Mouse (Mus musculus) gastrocnemius, postnatal 10 days (tissue): ENCODE measurements around the gene Rdh9. TPM values are rescaled to one million over a fixed set of nuclear protein-coding genes. Genes with fewer than 3 reads are reported as not detected.

ENCODE experiments used
- DNase-seq: peaks from one replicate; pipeline ENCODE4 v3.0.0; 2021; ENCODE audit warnings: mixed read lengths
- long read RNA-seq, 2 experiments: library from polyadenylated mRNA; stranded (forward); transcript quantifications; one replicate each; pipeline ENCODE4 v2.0.0; 2021
- total RNA-seq, 2 experiments: library from RNA; stranded (reverse); gene quantifications; 2 replicates each; pipeline ENCODE4 v1.2.3; 2021

The Rdh9 gene
- total RNA-seq, result under 1 TPM in 1 of 2 experiments, not detected in 1; 0.56 TPM
- long read RNA-seq, experiment 1, result 0 reads
- long read RNA-seq, experiment 2, result 0 reads

DNA sequence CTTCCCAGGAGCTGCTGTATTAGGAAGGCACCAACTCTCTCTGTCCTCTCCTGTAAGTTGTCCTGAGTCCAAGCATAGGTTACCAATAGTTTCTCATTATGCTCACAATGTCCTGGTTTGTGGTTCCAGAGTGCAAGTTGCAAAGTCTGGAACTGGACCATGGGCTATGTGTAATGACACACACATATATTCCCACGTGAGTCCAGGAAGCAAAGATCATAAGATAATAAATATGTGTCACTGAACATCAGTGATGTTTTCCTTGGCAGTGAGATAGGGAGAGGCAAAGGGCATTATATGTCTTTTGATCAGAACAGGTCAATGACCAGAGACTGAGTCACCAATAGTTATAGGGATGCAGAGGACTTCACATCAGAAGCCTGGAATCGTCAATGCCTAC, at the start of gene Rdh9:
Gene Rdh9, plus strand, starts transcription at position 376 of the 400 bp plus-strand sequence.
- no peak for DNase-seq

DNA sequence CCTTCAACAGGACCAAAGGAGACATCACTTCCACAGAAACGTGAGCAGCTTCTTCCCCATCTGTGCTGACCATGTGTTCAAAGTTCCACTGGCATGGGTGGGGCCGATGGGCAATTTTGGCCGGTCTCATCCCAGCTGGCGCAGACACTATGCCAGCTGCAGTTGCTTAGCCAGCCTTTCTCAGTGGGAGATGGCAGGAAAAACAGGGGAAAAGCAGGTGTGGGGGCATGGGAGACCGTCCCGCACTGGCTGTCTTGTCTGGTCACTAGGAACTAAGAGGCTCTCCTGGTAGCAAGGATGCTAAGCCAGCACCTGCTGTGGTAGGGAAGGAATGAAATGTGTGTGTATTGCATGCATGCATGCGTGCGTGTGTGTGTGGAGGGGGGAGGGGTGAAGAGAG, 47.7 kb upstream of the Rdh9 start:
- no peak for DNase-seq

DNA sequence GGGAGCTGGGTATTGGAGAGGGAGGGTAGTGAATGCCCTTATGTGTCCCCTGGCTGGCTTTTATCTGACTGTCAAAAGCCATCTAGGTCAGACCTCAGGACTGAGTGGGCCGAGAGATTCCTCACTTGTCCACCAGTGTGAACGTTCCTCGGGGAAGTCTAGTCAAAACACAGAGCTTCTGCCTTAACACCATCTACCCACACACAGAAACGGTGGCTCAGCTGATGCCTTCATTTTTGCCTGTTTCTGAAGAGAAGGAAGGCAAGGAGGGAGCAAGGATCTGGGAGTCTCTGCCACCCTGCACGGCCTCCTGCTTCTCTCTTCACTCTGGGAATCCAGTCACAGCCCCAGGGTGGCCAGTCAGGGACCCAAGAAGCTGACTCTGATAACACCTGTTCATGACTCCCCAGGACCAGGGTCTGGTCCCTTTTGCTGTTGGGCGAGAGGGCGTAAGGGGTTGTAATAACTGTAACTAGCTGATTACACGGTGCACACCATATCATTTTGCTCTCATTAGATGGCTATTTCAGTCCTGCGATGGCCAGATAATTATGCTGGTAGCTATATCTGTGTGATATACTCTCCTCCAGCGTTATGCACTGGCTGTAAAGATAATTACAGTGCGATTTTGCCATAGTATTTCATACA, 45.8 kb upstream of the Rdh9 start:
- DNase-seq, result no peak

DNA sequence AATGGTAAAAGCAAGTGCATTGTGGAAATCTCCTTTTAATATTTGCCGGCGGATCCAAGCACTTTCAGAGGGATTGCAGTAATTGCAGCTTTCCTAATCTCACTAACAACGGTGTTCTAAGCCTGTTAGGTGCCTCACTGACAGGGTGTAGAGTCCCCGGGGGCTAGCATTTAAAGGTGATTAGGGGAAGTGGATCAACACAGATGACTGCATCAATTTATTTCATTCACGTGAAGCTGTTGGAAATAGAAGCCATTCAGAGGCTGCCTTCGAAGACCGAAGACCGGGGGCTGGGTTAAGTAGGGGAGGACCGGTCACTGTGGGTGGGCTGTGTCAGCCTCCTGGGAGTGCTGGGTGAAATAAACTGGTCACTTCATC, 45.3 kb upstream of the Rdh9 start:
- no peak for DNase-seq

DNA sequence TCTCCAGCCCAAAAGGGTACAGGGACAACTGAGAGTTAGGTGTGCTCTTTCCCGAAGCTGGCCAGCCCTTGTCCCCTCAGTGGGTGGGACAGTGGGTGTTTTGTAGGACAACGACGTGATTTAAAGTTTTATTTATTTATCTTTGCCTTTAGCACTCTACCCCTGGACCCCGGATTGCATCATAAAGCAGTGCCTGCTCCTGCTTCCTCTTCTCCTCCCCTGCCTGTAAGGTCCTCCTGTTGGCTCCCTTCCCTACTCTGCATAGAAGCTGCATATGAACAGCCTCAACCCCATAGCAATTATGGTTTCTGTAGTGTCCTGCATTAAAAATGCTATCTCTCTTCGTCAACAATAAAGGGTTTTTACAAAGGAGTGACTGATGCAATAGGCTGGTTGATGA, 44.8 kb upstream of the Rdh9 start:
- no peak for DNase-seq

DNA sequence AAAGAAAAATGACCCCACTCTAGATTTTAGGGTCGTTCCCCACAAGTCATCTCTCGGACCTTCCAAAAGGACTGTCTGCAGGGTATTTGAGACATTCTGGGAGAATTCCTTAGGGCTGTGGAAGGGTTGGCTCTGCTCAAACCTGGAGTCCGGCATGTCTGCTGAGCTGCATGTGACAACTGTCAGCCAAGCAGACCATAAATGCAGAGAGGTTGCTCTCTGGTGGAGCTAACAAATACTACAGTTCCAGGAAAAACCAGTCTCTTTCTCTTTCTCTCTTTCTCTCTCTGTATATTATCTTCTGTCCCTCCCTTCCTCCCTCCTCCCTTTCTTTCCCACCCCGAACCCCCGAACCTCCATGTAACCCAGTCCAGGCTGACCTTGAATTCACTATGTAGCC, 41.8 kb upstream of the Rdh9 start:
- DNase-seq, result no peak

DNA sequence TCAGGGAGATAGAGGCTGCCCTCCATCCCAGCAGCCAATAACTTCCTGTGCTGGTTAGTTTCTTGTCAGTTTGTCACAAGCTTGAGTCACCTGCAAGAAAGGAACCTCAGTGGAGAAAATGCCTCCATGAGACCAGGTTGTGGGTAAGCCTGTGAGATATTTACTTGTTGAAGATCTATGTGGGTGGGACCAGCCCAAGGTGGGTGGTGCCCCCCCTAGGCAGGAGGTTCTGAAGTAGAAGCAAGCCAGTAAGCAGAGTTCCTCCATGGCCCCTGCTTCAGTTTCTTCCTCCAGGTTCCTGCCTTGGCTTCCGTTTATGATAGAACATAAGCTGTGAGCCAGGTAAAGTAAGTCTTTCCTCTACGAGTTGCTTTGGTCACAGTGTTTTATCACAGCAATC, 39.9 kb upstream of the Rdh9 start:
- DNase-seq, result no peak

DNA sequence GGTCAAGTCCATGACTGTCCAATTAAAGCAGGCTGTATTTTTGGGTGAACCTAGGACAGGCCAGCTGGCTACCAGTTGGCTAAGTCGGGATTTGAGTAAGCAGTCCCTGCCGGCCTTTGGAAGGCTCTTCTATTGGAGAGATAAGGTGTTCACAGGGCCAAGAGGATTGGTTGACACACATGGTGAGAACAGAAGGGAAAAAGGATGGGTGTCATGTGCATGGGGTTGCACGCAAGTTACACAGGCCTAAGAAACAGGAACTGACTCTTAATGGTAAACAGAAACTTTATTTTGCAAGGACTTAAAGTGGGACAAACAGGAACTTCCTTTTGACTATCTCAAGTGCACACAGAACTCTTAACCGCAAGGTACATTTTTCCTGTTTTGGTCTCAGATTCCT, 39.3 kb upstream of the Rdh9 start:
- DNase-seq, result no peak

DNA sequence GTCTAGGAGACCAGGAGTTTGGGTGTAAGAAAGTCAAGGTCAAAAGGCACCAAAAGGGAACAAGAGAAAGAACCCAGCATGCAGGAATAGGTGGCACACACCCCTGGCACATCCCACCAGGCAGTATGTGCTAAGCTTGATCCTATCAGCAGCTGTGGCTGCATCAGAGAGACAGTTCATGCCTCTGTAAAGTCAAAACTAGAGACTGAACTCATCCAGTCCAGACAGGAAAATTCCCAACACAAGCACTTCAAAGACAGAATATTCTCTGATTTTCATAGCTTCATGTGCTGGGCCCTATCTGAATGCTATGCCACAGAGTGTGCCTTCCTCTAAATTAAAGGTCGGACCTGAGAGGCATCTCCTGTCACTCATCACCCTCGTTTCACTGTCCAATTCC, 38.6 kb upstream of the Rdh9 start:
- DNase-seq, result no peak

DNA sequence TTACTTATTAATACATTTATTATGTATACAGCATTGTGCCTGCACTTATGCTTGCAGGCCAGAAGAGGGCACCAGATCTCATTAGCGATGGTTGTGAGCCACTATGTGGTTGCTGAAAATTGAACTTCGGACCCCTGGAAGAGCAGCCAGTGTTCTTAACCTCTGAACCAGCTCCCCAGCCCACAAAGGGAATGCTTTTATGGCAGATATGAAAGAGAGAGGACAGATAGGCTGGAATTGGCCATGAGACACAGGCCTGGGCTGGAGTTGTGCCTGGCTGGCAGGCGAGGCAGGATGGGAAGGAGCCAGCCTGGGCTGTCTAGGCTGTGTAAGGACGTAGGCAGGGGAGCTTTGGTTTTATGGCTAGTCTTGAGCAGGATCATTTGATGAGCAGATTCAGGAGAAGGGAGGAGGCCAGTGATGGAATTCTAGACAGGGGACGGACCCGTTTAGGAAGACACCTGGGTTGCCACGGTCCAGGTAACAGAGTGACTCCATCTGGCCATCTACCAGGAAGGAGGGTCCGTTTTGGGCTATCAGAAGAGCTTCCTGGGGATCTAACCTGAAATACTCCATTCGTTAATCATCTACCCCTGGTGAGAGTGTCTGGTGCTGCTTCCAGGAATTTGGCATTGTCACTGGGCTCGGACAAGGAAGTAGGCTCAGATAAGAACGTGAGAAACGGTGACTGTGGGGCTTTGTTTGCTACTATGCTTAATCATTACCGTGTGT, 37.9 kb upstream of the Rdh9 start:
- no peak for DNase-seq

DNA sequence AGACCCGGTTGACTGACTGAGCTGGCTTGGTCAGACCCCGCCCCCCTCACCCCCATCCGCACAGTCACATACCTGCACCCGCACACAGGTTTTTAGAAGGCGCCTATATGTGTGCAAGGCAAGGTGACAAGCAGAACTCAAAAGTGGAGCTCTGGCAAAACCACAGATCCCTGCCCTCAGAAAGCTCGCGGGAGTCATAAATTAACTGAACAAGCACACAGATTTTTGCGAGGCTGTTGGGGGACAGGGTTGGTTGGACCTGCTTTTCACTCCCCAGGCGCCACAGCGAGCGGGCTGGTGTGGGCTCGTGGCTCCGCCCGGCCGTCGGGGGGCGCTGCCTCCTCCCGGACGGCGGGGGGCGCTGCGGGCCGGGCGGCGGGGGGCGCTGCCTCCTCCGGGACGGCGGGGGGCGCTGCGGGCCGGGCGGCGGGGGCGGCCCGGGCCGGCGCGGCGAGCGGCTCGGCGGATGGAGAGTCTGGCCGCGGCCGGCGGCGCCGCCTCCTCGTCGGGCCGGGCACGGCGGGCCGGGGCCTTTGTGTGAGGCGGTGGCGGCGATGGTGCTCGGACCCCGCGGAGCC, 37.0 kb upstream of the Rdh9 start, which contains the start of gene Zbtb39:
Gene Zbtb39, plus strand, starts transcription at position 456 of the 578 bp plus-strand sequence.
- peak; percentile 89 for DNase-seq

DNA sequence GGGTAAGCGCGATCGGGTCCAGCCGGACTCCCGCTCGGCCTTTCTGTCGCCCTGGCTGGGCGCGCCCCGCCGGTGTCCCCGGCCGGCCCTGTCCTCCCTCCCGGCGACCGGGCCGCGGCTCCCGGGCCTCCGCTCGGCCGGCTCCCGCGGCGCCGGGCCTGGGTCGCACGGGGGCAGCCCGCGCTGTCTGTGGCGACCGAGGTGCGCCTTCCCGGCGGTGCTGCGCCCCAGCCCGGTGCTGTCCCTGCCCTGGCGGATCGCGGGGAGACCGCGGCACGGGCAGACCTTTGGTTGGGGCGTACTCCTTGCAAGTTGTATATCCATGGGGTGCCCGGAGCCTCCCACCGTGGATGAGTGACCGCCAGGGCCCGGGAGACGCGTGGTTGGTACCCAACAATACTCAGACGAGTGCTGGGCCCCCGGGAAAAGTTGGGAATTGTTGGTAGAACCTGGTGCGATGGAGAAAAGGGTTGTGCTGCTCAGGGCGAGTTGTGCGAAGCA, 36.5 kb upstream of the Rdh9 start:
- no peak for DNase-seq

DNA sequence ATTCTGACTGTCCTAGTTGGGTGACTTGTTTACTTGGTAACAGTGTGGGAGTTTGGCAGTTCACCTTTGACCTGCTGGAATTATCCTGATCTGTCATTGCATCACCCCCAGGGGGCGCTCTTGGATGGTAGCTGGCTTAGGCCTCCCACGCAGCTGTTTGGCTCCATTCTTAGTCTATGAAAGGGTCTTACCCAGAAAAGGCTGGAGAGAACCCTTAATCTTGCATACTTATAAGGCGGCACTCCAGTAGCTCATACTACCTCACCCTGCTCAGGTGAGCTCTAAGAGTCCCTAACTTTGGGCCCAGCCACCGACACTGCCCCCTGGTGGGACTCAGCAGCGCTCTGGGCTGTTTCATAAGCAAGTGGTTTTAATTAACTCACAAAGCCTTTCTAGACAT, 31.5 kb upstream of the Rdh9 start:
- DNase-seq, result peak; percentile 59

DNA sequence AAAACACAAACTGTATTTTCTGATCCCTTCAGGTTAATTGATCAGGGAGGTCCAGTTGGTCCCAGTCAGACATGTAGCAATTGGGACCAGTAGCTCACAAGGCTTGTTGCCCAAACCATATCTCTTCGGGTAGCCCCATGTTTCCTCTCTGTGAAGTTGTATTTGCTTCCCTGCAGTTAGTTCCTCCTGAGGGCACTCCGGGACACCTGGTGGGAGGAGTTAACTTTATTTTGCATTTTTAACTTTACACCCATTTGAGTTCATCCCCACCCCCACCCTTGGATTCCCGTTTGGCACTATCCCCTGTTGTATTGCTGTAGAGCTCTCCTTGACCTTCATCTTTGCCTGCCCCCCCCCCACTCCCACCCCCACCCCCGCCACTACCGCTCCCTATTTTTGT, 30.3 kb upstream of the Rdh9 start:
- no peak for DNase-seq

DNA sequence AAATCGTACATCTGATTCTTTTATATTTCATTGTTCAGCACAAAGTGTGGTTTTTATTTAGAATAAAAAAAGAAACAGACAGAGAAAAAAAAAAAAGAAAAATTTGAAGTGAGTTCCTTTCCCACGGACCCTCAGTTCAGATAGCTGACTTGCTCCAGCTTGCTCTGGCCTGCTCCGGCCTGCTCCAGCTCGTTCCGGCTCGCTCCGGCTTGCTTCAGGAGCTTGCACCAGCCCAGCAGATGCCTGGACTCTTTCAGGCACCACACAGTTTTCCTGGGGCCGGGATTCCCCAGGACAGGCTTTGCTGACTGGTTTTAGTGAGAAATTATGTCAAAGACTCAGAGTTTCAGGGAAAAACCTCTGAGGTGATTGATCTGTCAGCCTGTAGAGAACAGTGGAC, 28.9 kb upstream of the Rdh9 start:
- DNase-seq, result no peak

DNA sequence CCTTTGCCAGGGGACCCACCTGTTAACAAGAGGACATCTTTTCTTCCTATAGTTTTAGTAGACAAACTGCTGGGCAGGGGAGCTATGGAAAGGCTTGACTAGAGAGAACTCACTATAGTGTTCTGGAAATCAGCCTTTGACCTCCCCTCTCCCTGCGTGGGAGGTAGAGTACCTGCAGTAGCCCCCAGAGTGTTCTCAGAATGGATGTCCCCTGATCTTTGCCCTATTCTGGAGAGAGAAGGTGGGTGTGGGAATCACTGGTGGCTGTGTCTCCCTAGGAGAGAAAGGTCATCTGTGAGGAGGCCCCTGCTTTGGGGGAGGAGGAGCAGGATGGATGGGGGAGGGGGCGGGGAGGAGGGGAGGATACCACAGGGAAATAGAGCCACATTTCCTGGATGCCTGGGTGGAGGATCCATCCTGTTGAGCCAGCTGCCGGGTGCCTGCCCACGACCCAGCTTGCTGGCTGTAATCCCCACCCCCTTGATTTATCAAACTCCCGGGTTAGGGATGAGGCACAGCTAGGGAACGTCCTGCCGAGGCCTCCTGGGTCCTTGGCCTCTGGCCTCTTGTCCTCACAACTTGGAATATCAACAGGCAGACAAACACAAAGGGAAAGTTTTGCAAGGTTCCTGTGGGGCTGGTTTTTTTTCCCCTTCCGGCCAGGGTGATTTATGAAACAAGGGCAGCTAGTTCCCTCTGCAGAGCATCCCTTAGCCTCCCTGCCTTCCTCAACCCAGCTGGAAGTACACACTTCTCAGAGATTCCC, 27.2 kb upstream of the Rdh9 start:
- no peak for DNase-seq

DNA sequence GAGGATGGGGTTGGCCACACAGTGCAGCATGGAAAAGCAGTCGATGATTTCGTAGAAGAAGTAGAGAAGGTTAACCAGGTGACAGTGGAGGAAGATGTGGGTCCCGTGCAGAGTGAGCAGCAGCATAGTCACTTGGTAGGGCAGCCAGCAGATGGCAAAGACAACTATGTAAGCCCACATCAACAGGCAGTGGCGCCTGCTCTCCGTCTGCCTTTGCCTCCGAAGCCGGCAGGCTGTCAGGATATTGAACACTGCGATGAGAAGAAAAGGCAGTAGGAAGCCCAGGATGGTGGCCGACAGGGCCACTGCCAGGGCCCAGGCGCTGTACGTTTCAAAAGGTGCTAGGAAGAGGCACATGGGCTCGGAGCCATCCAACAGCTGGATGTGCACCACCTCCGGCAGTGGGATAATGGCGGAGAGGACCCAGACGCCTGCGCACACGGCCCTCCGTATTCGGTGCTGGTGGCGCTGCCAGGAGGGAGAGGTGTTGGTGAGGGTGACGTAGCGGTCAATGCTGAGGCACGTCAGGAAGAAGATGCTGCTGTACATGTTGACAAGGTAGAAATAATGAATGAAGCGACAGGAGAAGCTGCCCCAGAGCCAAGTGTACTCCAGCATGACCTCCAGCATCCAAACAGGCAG, 25.9 kb upstream of the Rdh9 start:
- no peak for DNase-seq

DNA sequence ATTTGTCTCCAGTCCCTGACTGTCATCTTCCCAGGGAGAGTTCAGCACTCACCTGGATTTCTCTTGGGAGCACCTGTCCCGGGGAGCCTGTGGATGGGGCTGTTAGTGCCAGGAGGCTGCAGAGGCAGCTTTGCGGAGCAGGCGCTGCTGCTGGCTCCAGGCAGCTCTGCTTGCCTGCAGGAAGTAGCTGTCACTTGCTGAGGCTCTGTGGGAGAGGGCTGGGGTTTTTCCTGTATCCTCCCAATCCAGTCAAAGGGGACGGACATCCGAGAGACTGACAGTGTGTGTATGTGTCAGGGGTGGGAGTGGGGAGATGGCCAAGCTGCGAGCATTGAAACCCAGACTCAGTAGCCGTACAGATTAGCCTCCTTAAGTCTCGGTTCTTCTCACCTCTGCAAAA, 24.6 kb upstream of the Rdh9 start, which contains the start of gene Gpr182:
Gene Gpr182, minus strand, starts transcription at position 185 of the 400 bp plus-strand sequence.
- no peak for DNase-seq

DNA sequence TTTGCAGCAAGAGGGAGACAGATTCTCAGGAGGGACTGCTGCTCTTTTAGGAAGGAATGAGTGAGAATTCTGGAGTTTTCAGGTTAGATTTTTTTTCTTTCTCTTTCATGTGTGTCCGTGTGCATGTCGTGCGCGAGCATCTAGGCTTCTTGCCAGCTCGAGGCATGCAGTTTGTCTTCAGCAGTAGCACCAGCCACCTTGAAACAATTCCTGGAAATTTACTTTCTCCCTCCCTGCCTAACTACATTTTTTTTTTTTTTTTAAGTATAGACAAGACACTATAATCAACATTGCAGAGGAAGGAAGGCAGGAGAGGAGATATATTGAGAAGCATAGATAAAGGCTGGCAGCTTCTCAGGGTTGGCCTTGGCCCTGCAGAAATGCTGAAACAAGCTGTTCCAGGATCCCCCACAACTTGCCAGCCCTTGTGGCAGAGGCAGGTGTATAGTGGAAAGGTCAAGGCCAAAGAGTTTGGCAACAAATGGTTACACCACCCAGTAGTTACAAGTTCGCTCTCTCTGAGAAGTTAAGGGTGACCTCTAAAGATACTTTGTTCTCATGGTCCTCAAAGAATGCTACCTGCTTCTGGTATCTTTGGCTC, 21.5 kb upstream of the Rdh9 start:
- DNase-seq, result no peak

DNA sequence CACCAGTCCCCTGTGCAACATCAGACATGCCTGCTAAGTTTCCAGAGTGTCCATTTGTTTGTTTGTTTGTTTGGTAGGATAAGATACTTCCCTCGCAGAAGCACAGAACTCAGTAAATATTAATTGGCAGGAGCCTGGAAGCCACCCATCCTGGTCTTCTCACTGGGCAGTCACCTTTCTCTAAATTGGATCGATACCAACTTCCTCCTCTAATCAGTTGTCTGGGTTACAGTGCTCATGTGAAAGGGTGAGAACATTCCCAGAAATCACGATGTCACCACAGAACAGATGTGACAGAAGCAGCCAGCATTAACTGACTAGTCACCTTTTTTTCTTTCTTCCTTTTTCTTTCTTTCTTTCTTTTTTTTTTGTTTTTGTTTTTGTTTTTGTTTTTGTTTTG, 20.9 kb upstream of the Rdh9 start:
- no peak for DNase-seq

DNA sequence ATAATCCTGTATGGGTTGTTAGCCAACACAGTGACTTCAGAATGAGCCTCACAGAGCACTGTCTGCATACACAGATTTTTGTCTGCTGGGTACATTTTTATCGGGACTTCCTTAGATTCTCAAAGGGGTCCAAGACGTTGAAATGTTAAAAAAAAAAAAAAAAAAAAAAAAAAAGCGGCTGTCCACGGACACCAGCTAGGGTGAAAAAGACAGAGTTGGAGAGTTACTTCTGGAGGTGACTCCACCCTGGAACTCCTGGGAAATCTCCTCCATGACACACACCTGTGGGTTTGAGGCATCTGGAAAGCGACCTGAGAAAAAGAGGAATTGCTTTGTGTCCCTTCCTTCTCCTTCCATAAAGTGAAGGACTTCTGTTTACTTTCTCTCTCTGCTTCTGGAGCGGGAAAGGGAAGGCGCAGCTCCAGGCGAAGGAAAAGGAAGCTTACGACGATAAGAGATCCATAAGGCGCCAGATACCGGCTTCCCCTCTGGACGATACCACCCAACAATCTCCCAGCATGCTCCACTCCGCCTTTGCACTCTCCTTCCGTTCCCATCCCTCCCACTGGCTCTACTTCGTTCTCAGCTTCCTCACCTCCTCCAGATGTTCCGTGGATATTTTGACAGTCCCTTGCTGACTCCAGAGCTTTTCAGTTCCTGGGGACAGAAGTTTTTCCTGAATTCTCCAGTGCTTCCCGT, 20.3 kb upstream of the Rdh9 start:
- no peak for DNase-seq
